Mouse (Mus musculus): ENCODE measurements around the gene Garnl3. TPM values are rescaled to one million over a fixed set of nuclear protein-coding genes. Genes with fewer than 3 reads are reported as not detected.
A peak's percentile ranks its signal among the peaks of the same experiment; 100 is the strongest.

Gene Garnl3
- total and polyA plus RNA-seq, 2 experiments from 2014 or later, result 4.0 to 6.1 TPM

GRCm38 (mm10) chr2:32999752-33000151 lies 131.7 kb downstream of the Garnl3 start:
- TF ChIP-seq EP300 (IDR thresholded peaks at IDR 0.05; ENCODE audit: low read depth) (no peak), CTCF (IDR thresholded peaks at IDR 0.05; ENCODE audit: low read depth) (no peak)
- Histone ChIP-seq H3K9ac (replicated peaks; ENCODE audit: low read depth, low read length) (no peak overlapping the region), H3K27me3 (ENCODE audit: control insufficient read depth, insufficient read depth, low read length) (no peaks in the 10 kb centered on the region), H3K36me3 (replicated peaks; ENCODE audit: control insufficient read depth, insufficient read depth, low read length) (no peaks in the 10 kb centered on the region), H3K4me1 (ENCODE audit: control insufficient read depth, insufficient read depth) (no peaks in the 10 kb centered on the region), H3K4me2 (ENCODE audit: low read depth, low read length) (no peak overlapping the region), H3K9me3 (replicated peaks; ENCODE audit: control insufficient read depth, low read length) (no peaks in the 10 kb centered on the region), H3K27ac (ENCODE audit: low read depth) (no peak overlapping the region), H3K4me3 (ENCODE audit: low read depth, low read length) (no peak overlapping the region)
- DNase-seq (ENCODE audit: low spot score) (no peak), ATAC-seq (ENCODE audit: insufficient read depth, low read depth) (no peak)
- WGBS, result 84% methylated on average over 2 of the region's 2 CpGs

GRCm38 (mm10) chr2:32997792-32998191 lies 133.7 kb downstream of the Garnl3 start:
- H3K4me3 ChIP-seq (ENCODE audit: low read depth, low read length), result no peak overlapping the region
- no peaks in the 10 kb centered on the region for H3K9me3 ChIP-seq (replicated peaks; ENCODE audit: control insufficient read depth, low read length)
- no peak overlapping the region for H3K4me2 ChIP-seq (ENCODE audit: low read depth, low read length)
- no peak overlapping the region for H3K27ac ChIP-seq (ENCODE audit: low read depth)
- H3K27me3 ChIP-seq (ENCODE audit: control insufficient read depth, insufficient read depth, low read length), result no peaks in the 10 kb centered on the region
- no peak overlapping the region for H3K9ac ChIP-seq (replicated peaks; ENCODE audit: low read depth, low read length)
- WGBS, result 63% methylated on average over 4 of the region's 4 CpGs
- DNase-seq (ENCODE audit: low spot score) (no peak), ATAC-seq (ENCODE audit: insufficient read depth, low read depth) (no peak)
- TF ChIP-seq CTCF (IDR thresholded peaks at IDR 0.05; ENCODE audit: low read depth), result no peak
- TF ChIP-seq EP300 (IDR thresholded peaks at IDR 0.05; ENCODE audit: low read depth), result no peak
- H3K4me1 ChIP-seq (ENCODE audit: control insufficient read depth, insufficient read depth), result no peaks in the 10 kb centered on the region
- no peaks in the 10 kb centered on the region for H3K36me3 ChIP-seq (replicated peaks; ENCODE audit: control insufficient read depth, insufficient read depth, low read length)

- TF ChIP-seq CTCF (IDR thresholded peaks at IDR 0.05; ENCODE audit: low read depth), result no peak
- TF ChIP-seq EP300 (IDR thresholded peaks at IDR 0.05; ENCODE audit: low read depth), result no peak
- Histone ChIP-seq H3K4me3 (ENCODE audit: low read depth, low read length) (no peak overlapping the region), H3K4me1 (ENCODE audit: control insufficient read depth, insufficient read depth) (no peaks in the 10 kb centered on the region), H3K36me3 (replicated peaks; ENCODE audit: control insufficient read depth, insufficient read depth, low read length) (no peaks in the 10 kb centered on the region), H3K4me2 (ENCODE audit: low read depth, low read length) (no peak overlapping the region), H3K9me3 (replicated peaks; ENCODE audit: control insufficient read depth, low read length) (no peaks in the 10 kb centered on the region), H3K27ac (ENCODE audit: low read depth) (no peak overlapping the region), H3K27me3 (ENCODE audit: control insufficient read depth, insufficient read depth, low read length) (no peaks in the 10 kb centered on the region), H3K9ac (replicated peaks; ENCODE audit: low read depth, low read length) (no peak overlapping the region)
- DNase-seq (ENCODE audit: low spot score) (no peak), ATAC-seq (ENCODE audit: insufficient read depth, low read depth) (no peak)
- WGBS, result 73% methylated on average over 6 of the region's 6 CpGs
Measured at GRCm38 (mm10) chr2:32997081-32997480, 134.4 kb downstream of the Garnl3 start.

- ATAC-seq (ENCODE audit: insufficient read depth, low read depth), result no peak
- Histone ChIP-seq H3K4me3 (ENCODE audit: low read depth, low read length) (no peak overlapping the region), H3K27ac (ENCODE audit: low read depth) (no peak overlapping the region), H3K9ac (replicated peaks; ENCODE audit: low read depth, low read length) (no peak overlapping the region), H3K27me3 (ENCODE audit: control insufficient read depth, insufficient read depth, low read length) (no peaks in the 10 kb centered on the region), H3K4me1 (ENCODE audit: control insufficient read depth, insufficient read depth) (no peaks in the 10 kb centered on the region), H3K36me3 (replicated peaks; ENCODE audit: control insufficient read depth, insufficient read depth, low read length) (no peaks in the 10 kb centered on the region), H3K9me3 (replicated peaks; ENCODE audit: control insufficient read depth, low read length) (no peaks in the 10 kb centered on the region), H3K4me2 (ENCODE audit: low read depth, low read length) (no peak overlapping the region)
- TF ChIP-seq CTCF (IDR thresholded peaks at IDR 0.05; ENCODE audit: low read depth), result no peak
- no peak for TF ChIP-seq EP300 (IDR thresholded peaks at IDR 0.05; ENCODE audit: low read depth)
- WGBS, result 59% methylated on average over 6 of the region's 6 CpGs
- no peak for DNase-seq (ENCODE audit: low spot score)
Measured at GRCm38 (mm10) chr2:32992130-32992529, 139.3 kb downstream of the Garnl3 start.

- H3K36me3 ChIP-seq (replicated peaks; ENCODE audit: control insufficient read depth, insufficient read depth, low read length), result no peaks in the 10 kb centered on the region
- ATAC-seq (ENCODE audit: insufficient read depth, low read depth) (no peak), DNase-seq (ENCODE audit: low spot score) (no peak)
- H3K27ac ChIP-seq (ENCODE audit: low read depth), result no peak overlapping the region
- no peaks in the 10 kb centered on the region for H3K9me3 ChIP-seq (replicated peaks; ENCODE audit: control insufficient read depth, low read length)
- TF ChIP-seq EP300 (IDR thresholded peaks at IDR 0.05; ENCODE audit: low read depth) (no peak), CTCF (IDR thresholded peaks at IDR 0.05; ENCODE audit: low read depth) (peak; percentile 57)
- H3K27me3 ChIP-seq (ENCODE audit: control insufficient read depth, insufficient read depth, low read length), result no peaks in the 10 kb centered on the region
- H3K4me2 ChIP-seq (ENCODE audit: low read depth, low read length), result no peak overlapping the region
- WGBS, result 55% methylated on average over 13 of the region's 13 CpGs
- H3K9ac ChIP-seq (replicated peaks; ENCODE audit: low read depth, low read length), result no peak overlapping the region
- no peaks in the 10 kb centered on the region for H3K4me1 ChIP-seq (ENCODE audit: control insufficient read depth, insufficient read depth)
- H3K4me3 ChIP-seq (ENCODE audit: low read depth, low read length), result no peak overlapping the region
Measured at GRCm38 (mm10) chr2:32990167-32990832, 141.2 kb downstream of the Garnl3 start.

- Histone ChIP-seq H3K9ac (replicated peaks; ENCODE audit: low read depth, low read length) (no peak overlapping the region), H3K27me3 (ENCODE audit: control insufficient read depth, insufficient read depth, low read length) (no peaks in the 10 kb centered on the region), H3K4me1 (ENCODE audit: control insufficient read depth, insufficient read depth) (no peaks in the 10 kb centered on the region), H3K9me3 (replicated peaks; ENCODE audit: control insufficient read depth, low read length) (no peaks in the 10 kb centered on the region), H3K27ac (ENCODE audit: low read depth) (no peak overlapping the region), H3K4me2 (ENCODE audit: low read depth, low read length) (no peak overlapping the region), H3K36me3 (replicated peaks; ENCODE audit: control insufficient read depth, insufficient read depth, low read length) (no peaks in the 10 kb centered on the region), H3K4me3 (ENCODE audit: low read depth, low read length) (no peak overlapping the region)
- ATAC-seq (ENCODE audit: insufficient read depth, low read depth) (no peak), DNase-seq (ENCODE audit: low spot score) (no peak)
- 55% methylated on average over 3 of the region's 3 CpGs for WGBS
- TF ChIP-seq EP300 (IDR thresholded peaks at IDR 0.05; ENCODE audit: low read depth) (no peak), CTCF (IDR thresholded peaks at IDR 0.05; ENCODE audit: low read depth) (no peak)
Measured at GRCm38 (mm10) chr2:32989376-32989775, 142.1 kb downstream of the Garnl3 start.
